Mouse (Mus musculus) monocyte, adult 5-6 weeks (primary cell): ENCODE data around the gene Nipa2. TPM values are rescaled to one million over a fixed set of nuclear protein-coding genes. Genes with fewer than 3 reads are reported as not detected.

Experiments
- ATAC-seq: fragments of 153-309, 156-312 bp; replicated peaks from 2 replicates; pipeline ENCODE4 v1.8.0; 2017; ENCODE audit warnings: mild to moderate bottlenecking; ENCODE audit not compliant: low TSS enrichment, insufficient number of reproducible peaks, severe bottlenecking, poor library complexity, low FRiP score
- total RNA-seq: library from RNA; stranded (forward); fragments of 200-1000, 200-491, 200-594 nt; gene quantifications from 3 replicates; pipeline ENCODE4 v1.2.3, GENCODE M21; 2017

Nipa2 gene
- total RNA-seq, 1 experiment from 2014 or later = 45.5 TPM

GRCm38 (mm10) chr7:55957916-55958315 lies 4.4 kb downstream of the Nipa2 start:
- ATAC-seq = no peak

GRCm38 (mm10) chr7:55957178-55957577 lies 5.1 kb downstream of the Nipa2 start:
- ATAC-seq = no peak

GRCm38 (mm10) chr7:55956054-55956453 lies 6.2 kb downstream of the Nipa2 start:
- no peak for ATAC-seq

- no peak for ATAC-seq
These were observed 23.9 kb downstream of the Nipa2 start for GRCm38 (mm10) chr7:55938341-55938740.

- no peak for ATAC-seq
These were observed 27.3 kb downstream of the Nipa2 start for GRCm38 (mm10) chr7:55935025-55935424.

- ATAC-seq = no peak
These were observed 33.6 kb downstream of the Nipa2 start for GRCm38 (mm10) chr7:55928649-55929048.

- ATAC-seq = no peak
These were observed 35.0 kb downstream of the Nipa2 start for GRCm38 (mm10) chr7:55927262-55927661.

GRCm38 (mm10) chr7:55918365-55918764 lies 43.9 kb downstream of the Nipa2 start:
- peak; percentile 85 for ATAC-seq

GRCm38 (mm10) chr7:55912118-55912517 lies 50.2 kb downstream of the Nipa2 start:
- no peak for ATAC-seq

- no peak for ATAC-seq
These were observed 50.9 kb downstream of the Nipa2 start for GRCm38 (mm10) chr7:55911371-55911770.

- ATAC-seq = no peak
These were observed 51.9 kb downstream of the Nipa2 start for GRCm38 (mm10) chr7:55910356-55910755.

- peak; percentile 73 for ATAC-seq
These were observed 52.8 kb downstream of the Nipa2 start for GRCm38 (mm10) chr7:55909519-55909918.

GRCm38 (mm10) chr7:55905449-55905848 lies 56.8 kb downstream of the Nipa2 start:
- no peak for ATAC-seq

- ATAC-seq = no peak
These were observed 58.5 kb downstream of the Nipa2 start for GRCm38 (mm10) chr7:55903766-55904165.

- ATAC-seq = no peak
These were observed 70.5 kb downstream of the Nipa2 start for GRCm38 (mm10) chr7:55891797-55892196.

- ATAC-seq = no peak
These were observed 71.5 kb downstream of the Nipa2 start for GRCm38 (mm10) chr7:55890731-55891130.

GRCm38 (mm10) chr7:55889996-55890395 lies 72.3 kb downstream of the Nipa2 start:
- ATAC-seq = no peak

- peak; percentile 50; the same call in 1 of the 2 replicates for ATAC-seq
These were observed 73.7 kb downstream of the Nipa2 start for GRCm38 (mm10) chr7:55888603-55889002.
